Mouse (Mus musculus) hindbrain, embryonic 14.5 days (tissue): ENCODE measurements at regions not wholly inside any gene's neighbourhood (a gene's known extent, or its start where the extent isn't known, plus 50 kb on each side); places are given as distances from the start of the nearest gene placed in this dataset.
A peak's percentile ranks its signal among the peaks of the same experiment; 100 is the strongest.

Experiments used
- ATAC-seq: fragments of 200-750 bp; cut with Nextera tagmentation; 2 replicates; pipeline ENCODE4 v1.8.0; 2017; ENCODE audit warnings: moderate number of reproducible peaks, mild to moderate bottlenecking, moderate TSS enrichment, moderate library complexity; ENCODE audit not compliant: low FRiP score
- DNase-seq: peaks from one replicate; pipeline ENCODE4 v3.0.0-alpha.2; 2015; ENCODE audit warnings: low spot score
- H3K27ac ChIP-seq: fragments of 300-500 bp; sonication (generic); 2 replicates; pipeline ENCODE4 v1.5.1; 2014; ENCODE audit warnings: mild to moderate bottlenecking, moderate library complexity
- H3K27me3 ChIP-seq: fragments of 300-500 bp; sonication (generic); 2 replicates; pipeline ENCODE4 v1.6.1; 2014; ENCODE audit warnings: mild to moderate bottlenecking, low read length, mixed read lengths; ENCODE audit not compliant: control insufficient read depth, insufficient read depth
- H3K36me3 ChIP-seq: fragments of 300-500 bp; sonication (generic); replicated peaks from 2 replicates; pipeline ENCODE4 v1.6.1; 2014; ENCODE audit not compliant: control insufficient read depth, insufficient read depth
- H3K4me1 ChIP-seq: fragments of 300-500 bp; sonication (generic); replicated peaks from 2 replicates; pipeline ENCODE4 v1.6.1; 2014; ENCODE audit warnings: antibody characterized with exemption, low read length, mixed read lengths; ENCODE audit not compliant: control insufficient read depth, insufficient read depth
- H3K4me2 ChIP-seq: fragments of 300-500 bp; sonication (generic); replicated peaks from 2 replicates; pipeline ENCODE4 v1.6.1; 2014; ENCODE audit warnings: mild to moderate bottlenecking, moderate library complexity
- H3K4me3 ChIP-seq: fragments of 300-500 bp; sonication (generic); replicated peaks from 2 replicates; pipeline ENCODE4 v1.5.1; 2014; ENCODE audit warnings: mild to moderate bottlenecking, low read length
- H3K9ac ChIP-seq: fragments of 300-500 bp; sonication (generic); 2 replicates; pipeline ENCODE4 v1.6.1; 2014
- H3K9me3 ChIP-seq: fragments of 300-500 bp; sonication (generic); 2 replicates; pipeline ENCODE4 v1.6.1; 2016; ENCODE audit warnings: low read length; ENCODE audit not compliant: control insufficient read depth
- WGBS: fragments of 180-500 bp; shearing (Covaris S2); extraction: QIAGEN DNeasy Blood & Tissue Kit; methylation state at CpG from one replicate; pipeline ENCODE4 v1.1.7; 2014; 5-methylcytosine and 5-hydroxymethylcytosine counted together

- H3K4me3 ChIP-seq: no peak overlapping the region
- no peaks in the 10 kb centered on the region for H3K36me3 ChIP-seq
- no peak overlapping the region for H3K4me2 ChIP-seq
- H3K9me3 ChIP-seq: no peaks in the 10 kb centered on the region
- no peak overlapping the region for H3K9ac ChIP-seq
- no peak for ATAC-seq
- H3K27ac ChIP-seq: no peak overlapping the region
- DNase-seq: no peak
- no peaks in the 10 kb centered on the region for H3K27me3 ChIP-seq
- H3K4me1 ChIP-seq: no peaks in the 10 kb centered on the region
Measured at GRCm38 (mm10) chr4:26273754-26274153, 72.9 kb downstream of the Manea start.

GRCm38 (mm10) chr4:26259230-26260029 lies 87.3 kb downstream of the Manea start:
- no peaks in the 10 kb centered on the region for H3K9me3 ChIP-seq
- H3K27me3 ChIP-seq: no peaks in the 10 kb centered on the region
- no peak overlapping the region for H3K4me3 ChIP-seq
- DNase-seq (no peak), ATAC-seq (peak; percentile 14; the same call in 1 of the 2 replicates)
- H3K27ac ChIP-seq: no peak overlapping the region
- H3K9ac ChIP-seq: no peak overlapping the region
- no peaks in the 10 kb centered on the region for H3K4me1 ChIP-seq
- WGBS: 75% methylated on average over 1 of the region's 1 CpGs
- no peak overlapping the region for H3K4me2 ChIP-seq
- H3K36me3 ChIP-seq: no peaks in the 10 kb centered on the region

GRCm38 (mm10) chr4:26255889-26256288 lies 90.8 kb downstream of the Manea start:
- WGBS: 46% methylated on average over 3 of the region's 3 CpGs
- no peak overlapping the region for H3K9ac ChIP-seq
- no peaks in the 10 kb centered on the region for H3K9me3 ChIP-seq
- no peak for ATAC-seq
- H3K36me3 ChIP-seq: no peaks in the 10 kb centered on the region
- no peak for DNase-seq
- H3K4me2 ChIP-seq: no peak overlapping the region
- H3K4me1 ChIP-seq: no peaks in the 10 kb centered on the region
- no peak overlapping the region for H3K27ac ChIP-seq
- no peak overlapping the region for H3K4me3 ChIP-seq
- H3K27me3 ChIP-seq: no peaks in the 10 kb centered on the region

GRCm38 (mm10) chr4:26247925-26248856 lies 98.5 kb downstream of the Manea start:
- Histone ChIP-seq H3K4me2 (no peak overlapping the region), H3K4me1 (no peaks in the 10 kb centered on the region), H3K9ac (no peak overlapping the region), H3K27me3 (no peaks in the 10 kb centered on the region), H3K27ac (no peak overlapping the region), H3K4me3 (no peak overlapping the region), H3K9me3 (no peaks in the 10 kb centered on the region), H3K36me3 (no peaks in the 10 kb centered on the region)
- ATAC-seq (peak; percentile 88), DNase-seq (peak; percentile 84)
- WGBS: 68% methylated on average over 13 of the region's 13 CpGs

- H3K27me3 ChIP-seq: no peaks in the 10 kb centered on the region
- DNase-seq: no peak
- no peak overlapping the region for H3K4me2 ChIP-seq
- H3K27ac ChIP-seq: no peak overlapping the region
- H3K9ac ChIP-seq: no peak overlapping the region
- H3K36me3 ChIP-seq: no peaks in the 10 kb centered on the region
- H3K4me3 ChIP-seq: no peak overlapping the region
- H3K9me3 ChIP-seq: no peaks in the 10 kb centered on the region
- no peak for ATAC-seq
- 79% methylated on average over 1 of the region's 1 CpGs for WGBS
- H3K4me1 ChIP-seq: no peaks in the 10 kb centered on the region
Measured at GRCm38 (mm10) chr4:26223267-26223666, 123.4 kb downstream of the Manea start.
